Mouse (Mus musculus): ENCODE data around the gene Ndrg2. TPM values are rescaled to one million over a fixed set of nuclear protein-coding genes. Genes with fewer than 3 reads are reported as not detected.
"Not testable (repeated sequence)": the region's sequence is repeated elsewhere in the genome, so short reads cannot be mapped to it uniquely, and the experiment has no call there.

The Ndrg2 gene
- polyA plus RNA-seq, 1 experiment from 2014 or later, result 11.9 TPM

DNA sequence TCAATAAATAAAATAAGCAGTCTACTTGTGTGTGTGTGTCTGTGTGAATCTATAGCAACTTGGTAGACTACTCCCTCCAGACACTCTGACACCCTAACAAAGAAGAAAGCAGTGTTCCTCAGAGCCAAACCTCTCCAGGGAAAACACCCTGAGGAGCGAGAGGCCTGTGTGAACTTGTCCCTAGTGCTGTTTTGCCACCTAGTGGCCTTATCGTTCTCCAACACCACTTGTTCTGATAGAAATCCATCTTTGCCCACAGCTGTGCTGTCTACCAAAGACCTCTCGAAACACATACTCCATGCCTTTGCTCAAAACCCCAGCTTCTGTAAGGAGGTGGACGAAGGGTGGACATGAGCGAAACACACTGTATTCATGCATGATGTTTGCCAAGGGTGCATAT, 16.9 kb upstream of the Ndrg2 start:
- WGBS, result 36% methylated on average over 5 of the region's 5 CpGs

GRCm38 (mm10) chr14:51929968-51930367, 16.0 kb upstream of the Ndrg2 start:
- Histone ChIP-seq H3K9ac (ENCODE audit: low read length) (no peak overlapping the region), H3K4me1 (ENCODE audit: control insufficient read depth, insufficient read depth, low read length) (no peaks in the 10 kb centered on the region), H3K27ac (replicated peaks; ENCODE audit: low read depth, low read length) (no peak overlapping the region), H3K27me3 (ENCODE audit: control insufficient read depth, insufficient read depth, low read length) (no peaks in the 10 kb centered on the region), H3K4me2 (ENCODE audit: low read depth, severe bottlenecking) (no peak overlapping the region), H3K4me3 (ENCODE audit: low read depth, low read length) (no peak overlapping the region), H3K9me3 (ENCODE audit: control insufficient read depth, low read length) (no peaks in the 10 kb centered on the region; the same call in 1 of the 2 replicates), H3K36me3 (ENCODE audit: control insufficient read depth, insufficient read depth, low read length) (no peaks in the 10 kb centered on the region)
- DNase-seq (ENCODE audit: low spot score) (no peak), ATAC-seq (ENCODE audit: insufficient number of reproducible peaks, low FRiP score, low TSS enrichment, low read depth) (no peak)
- WGBS, result 62% methylated on average over 9 of the region's 9 CpGs

More for the DNA sequence above, 16.9 kb upstream of the Ndrg2 start:
- no peak overlapping the region for H3K9ac ChIP-seq (ENCODE audit: low read length)
- H3K27me3 ChIP-seq (ENCODE audit: control insufficient read depth, insufficient read depth, low read length), result no peaks in the 10 kb centered on the region
- no peak overlapping the region for H3K27ac ChIP-seq (replicated peaks; ENCODE audit: low read depth, low read length)
- no peaks in the 10 kb centered on the region for H3K36me3 ChIP-seq (ENCODE audit: control insufficient read depth, insufficient read depth, low read length)
- no peaks in the 10 kb centered on the region for H3K4me1 ChIP-seq (ENCODE audit: control insufficient read depth, insufficient read depth, low read length)
- ATAC-seq (ENCODE audit: insufficient number of reproducible peaks, low FRiP score, low TSS enrichment, low read depth), result 0 out of 2 replicates have a peak, but pooled peaks have one; percentile 31
- no peaks in the 10 kb centered on the region; the same call in 1 of the 2 replicates for H3K9me3 ChIP-seq (ENCODE audit: control insufficient read depth, low read length)
- DNase-seq (ENCODE audit: low spot score), result peak; percentile 69
- no peak overlapping the region for H3K4me2 ChIP-seq (ENCODE audit: low read depth, severe bottlenecking)
- H3K4me3 ChIP-seq (ENCODE audit: low read depth, low read length), result no peak overlapping the region

DNA sequence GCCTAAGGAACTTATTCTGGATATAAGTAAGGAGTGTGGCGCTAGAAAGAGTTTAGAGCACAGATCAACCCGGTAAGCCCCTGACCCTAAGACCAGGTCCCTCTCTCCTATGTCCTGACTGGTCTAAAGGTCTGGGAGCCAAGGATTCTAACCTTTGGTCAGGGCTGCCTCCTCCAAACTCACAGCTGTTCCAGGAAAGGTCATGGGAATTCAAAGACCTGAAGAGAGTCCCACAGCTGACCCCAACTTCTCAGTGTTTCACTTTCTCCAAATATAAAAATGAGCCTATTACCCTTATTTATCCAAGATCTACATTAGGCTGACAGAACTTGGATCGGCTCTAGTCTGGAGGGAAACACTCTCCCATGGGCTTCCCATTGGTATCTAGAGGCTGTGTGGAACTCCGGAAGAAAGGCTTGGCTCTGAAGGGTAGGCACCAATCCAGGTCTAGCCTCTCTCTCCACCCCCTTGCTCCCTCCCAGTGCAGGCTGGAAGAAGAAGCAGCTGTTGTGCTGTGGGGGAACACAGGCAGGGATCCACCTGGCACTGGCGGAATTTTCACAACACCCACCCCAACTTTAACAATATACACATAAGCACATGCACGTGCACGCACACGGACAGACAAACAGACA, 15.5 kb upstream of the Ndrg2 start:
- H3K36me3 ChIP-seq (ENCODE audit: control insufficient read depth, insufficient read depth, low read length), result no peaks in the 10 kb centered on the region
- no peaks in the 10 kb centered on the region; the same call in 1 of the 2 replicates for H3K9me3 ChIP-seq (ENCODE audit: control insufficient read depth, low read length)
- no peak for ATAC-seq (ENCODE audit: insufficient number of reproducible peaks, low FRiP score, low TSS enrichment, low read depth)
- no peak for DNase-seq (ENCODE audit: low spot score)
- H3K27ac ChIP-seq (replicated peaks; ENCODE audit: low read depth, low read length), result no peak overlapping the region
- H3K27me3 ChIP-seq (ENCODE audit: control insufficient read depth, insufficient read depth, low read length), result no peaks in the 10 kb centered on the region
- no peak overlapping the region for H3K4me3 ChIP-seq (ENCODE audit: low read depth, low read length)
- no peak overlapping the region for H3K4me2 ChIP-seq (ENCODE audit: low read depth, severe bottlenecking)
- 84% methylated on average over 8 of the region's 8 CpGs for WGBS
- no peak overlapping the region for H3K9ac ChIP-seq (ENCODE audit: low read length)
- H3K4me1 ChIP-seq (ENCODE audit: control insufficient read depth, insufficient read depth, low read length), result no peaks in the 10 kb centered on the region

- not testable (repeated sequence) for H3K36me3 ChIP-seq (ENCODE audit: control insufficient read depth, insufficient read depth, low read length); H3K9me3 ChIP-seq (ENCODE audit: control insufficient read depth, low read length); H3K4me1 ChIP-seq (ENCODE audit: control insufficient read depth, insufficient read depth, low read length); H3K4me2 ChIP-seq (ENCODE audit: low read depth, severe bottlenecking); DNase-seq (ENCODE audit: low spot score); H3K27me3 ChIP-seq (ENCODE audit: control insufficient read depth, insufficient read depth, low read length); H3K4me3 ChIP-seq (ENCODE audit: low read depth, low read length); ATAC-seq (ENCODE audit: insufficient number of reproducible peaks, low FRiP score, low TSS enrichment, low read depth); H3K27ac ChIP-seq (replicated peaks; ENCODE audit: low read depth, low read length); H3K9ac ChIP-seq (ENCODE audit: low read length)
- 94% methylated on average over 11 of the region's 11 CpGs for WGBS
Measured at GRCm38 (mm10) chr14:51926930-51927329, 13.0 kb upstream of the Ndrg2 start.

DNA sequence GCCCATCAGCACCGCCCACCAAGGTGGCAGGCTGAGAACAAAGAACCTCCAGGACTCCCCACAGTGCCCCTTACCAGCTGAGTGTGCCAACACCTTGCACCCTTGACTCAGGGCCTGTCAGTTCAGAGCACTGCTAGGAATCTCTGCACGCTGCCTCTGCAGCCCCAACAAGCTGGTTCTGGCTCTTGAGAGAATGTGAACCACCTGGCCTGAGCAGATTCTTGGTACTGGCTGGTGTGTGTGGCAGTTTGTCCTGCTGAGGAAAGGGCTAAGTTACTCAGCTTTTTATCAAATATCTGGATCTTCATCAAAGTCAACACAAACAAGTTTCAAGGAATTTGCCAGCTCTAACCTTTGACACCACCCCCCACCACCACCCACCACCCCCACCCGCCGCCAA, 9.5 kb upstream of the Ndrg2 start:
- 80% methylated on average over 4 of the region's 4 CpGs for WGBS

GRCm38 (mm10) chr14:51922910-51923309, 9.0 kb upstream of the Ndrg2 start:
- Histone ChIP-seq H3K4me1 (ENCODE audit: control insufficient read depth, insufficient read depth, low read length) (no peaks in the 10 kb centered on the region), H3K4me3 (ENCODE audit: low read depth, low read length) (no peak overlapping the region), H3K36me3 (ENCODE audit: control insufficient read depth, insufficient read depth, low read length) (no peaks in the 10 kb centered on the region), H3K9me3 (ENCODE audit: control insufficient read depth, low read length) (no peaks in the 10 kb centered on the region), H3K9ac (ENCODE audit: low read length) (no peak overlapping the region), H3K27ac (replicated peaks; ENCODE audit: low read depth, low read length) (no peak overlapping the region), H3K4me2 (ENCODE audit: low read depth, severe bottlenecking) (no peak overlapping the region), H3K27me3 (ENCODE audit: control insufficient read depth, insufficient read depth, low read length) (no peaks in the 10 kb centered on the region)
- ATAC-seq (ENCODE audit: insufficient number of reproducible peaks, low FRiP score, low TSS enrichment, low read depth) (no peak), DNase-seq (ENCODE audit: low spot score) (no peak)
- 86% methylated on average over 2 of the region's 2 CpGs for WGBS

More for the DNA sequence above, 9.5 kb upstream of the Ndrg2 start:
- Histone ChIP-seq H3K4me2 (ENCODE audit: low read depth, severe bottlenecking) (no peak overlapping the region), H3K4me3 (ENCODE audit: low read depth, low read length) (no peak overlapping the region), H3K9ac (ENCODE audit: low read length) (no peak overlapping the region), H3K27me3 (ENCODE audit: control insufficient read depth, insufficient read depth, low read length) (no peaks in the 10 kb centered on the region), H3K4me1 (ENCODE audit: control insufficient read depth, insufficient read depth, low read length) (no peaks in the 10 kb centered on the region), H3K9me3 (ENCODE audit: control insufficient read depth, low read length) (no peaks in the 10 kb centered on the region), H3K36me3 (ENCODE audit: control insufficient read depth, insufficient read depth, low read length) (no peaks in the 10 kb centered on the region), H3K27ac (replicated peaks; ENCODE audit: low read depth, low read length) (no peak overlapping the region)
- no peak for ATAC-seq (ENCODE audit: insufficient number of reproducible peaks, low FRiP score, low TSS enrichment, low read depth)
- no peak for DNase-seq (ENCODE audit: low spot score)

GRCm38 (mm10) chr14:51922571-51922865, 8.6 kb upstream of the Ndrg2 start, which contains the start of gene Rnase13:
Rnase13 (minus strand) TSS chr14:51922773.
- no peak for ATAC-seq (ENCODE audit: insufficient number of reproducible peaks, low FRiP score, low TSS enrichment, low read depth)
- Histone ChIP-seq H3K27me3 (ENCODE audit: control insufficient read depth, insufficient read depth, low read length) (no peaks in the 10 kb centered on the region), H3K36me3 (ENCODE audit: control insufficient read depth, insufficient read depth, low read length) (no peaks in the 10 kb centered on the region), H3K9me3 (ENCODE audit: control insufficient read depth, low read length) (no peaks in the 10 kb centered on the region), H3K9ac (ENCODE audit: low read length) (no peak within 1 kb of the TSS), H3K4me1 (ENCODE audit: control insufficient read depth, insufficient read depth, low read length) (no peaks in the 10 kb centered on the region), H3K27ac (replicated peaks; ENCODE audit: low read depth, low read length) (no peak within 1 kb of the TSS), H3K4me3 (ENCODE audit: low read depth, low read length) (no peak within 1 kb of the TSS), H3K4me2 (ENCODE audit: low read depth, severe bottlenecking) (no peak within 1 kb of the TSS)
- 80% methylated on average over 7 of the region's 7 CpGs for WGBS
- no peak for DNase-seq (ENCODE audit: low spot score)

DNA sequence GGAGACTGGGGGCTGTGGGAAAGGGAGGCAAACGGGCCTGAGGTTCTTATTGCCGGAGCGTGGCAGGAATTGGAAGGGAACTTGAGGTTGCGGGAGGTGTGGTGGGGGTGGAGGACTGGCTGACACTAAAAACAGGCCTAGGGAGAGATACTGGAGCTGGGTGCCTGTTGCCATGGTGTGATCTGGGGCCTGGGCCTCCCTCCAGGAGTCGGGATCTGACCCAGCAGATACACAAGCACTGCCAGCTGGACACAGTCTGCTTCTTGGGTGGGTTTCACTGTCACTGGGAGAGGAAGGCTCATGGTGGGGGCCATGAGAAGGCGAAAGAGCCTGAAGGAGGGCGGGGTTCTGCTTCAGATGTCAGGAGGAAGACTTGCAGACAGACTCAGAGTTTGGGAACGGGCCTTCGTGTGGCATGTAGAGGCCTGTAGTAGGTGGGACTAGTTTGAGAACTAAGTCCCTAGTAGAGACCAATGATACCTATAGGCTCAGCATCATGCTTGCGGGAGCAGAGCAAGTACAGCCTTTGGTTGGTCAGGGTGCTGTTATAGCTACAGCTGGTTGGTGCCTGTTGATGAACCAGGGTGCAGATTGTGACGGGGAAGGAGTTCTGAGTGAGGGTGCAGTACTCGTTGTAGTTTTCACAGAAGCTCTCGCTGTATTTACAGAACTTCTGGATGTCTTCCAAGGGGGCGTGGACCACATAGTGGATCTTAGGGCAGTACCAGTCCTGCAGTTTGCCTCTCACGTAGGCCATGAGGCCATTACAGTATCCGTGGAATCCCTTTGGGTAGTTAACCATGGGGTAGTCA, 8.0 kb upstream of the Ndrg2 start:
- 83% methylated on average over 16 of the region's 16 CpGs for WGBS
- H3K9ac ChIP-seq (ENCODE audit: low read length), result no peak overlapping the region
- H3K36me3 ChIP-seq (ENCODE audit: control insufficient read depth, insufficient read depth, low read length), result no peaks in the 10 kb centered on the region
- H3K4me1 ChIP-seq (ENCODE audit: control insufficient read depth, insufficient read depth, low read length), result no peaks in the 10 kb centered on the region
- DNase-seq (ENCODE audit: low spot score) (no peak), ATAC-seq (ENCODE audit: insufficient number of reproducible peaks, low FRiP score, low TSS enrichment, low read depth) (no peak)
- no peaks in the 10 kb centered on the region for H3K27me3 ChIP-seq (ENCODE audit: control insufficient read depth, insufficient read depth, low read length)
- no peak overlapping the region for H3K27ac ChIP-seq (replicated peaks; ENCODE audit: low read depth, low read length)
- H3K4me3 ChIP-seq (ENCODE audit: low read depth, low read length), result no peak overlapping the region
- no peaks in the 10 kb centered on the region for H3K9me3 ChIP-seq (ENCODE audit: control insufficient read depth, low read length)
- H3K4me2 ChIP-seq (ENCODE audit: low read depth, severe bottlenecking), result no peak overlapping the region

All from limb, embryonic 11.5 days (tissue).